Mouse (Mus musculus) ES-Bruce4 (cell line): ENCODE data around the gene Ccz1.

Experiments
- CTCF ChIP-seq: IDR thresholded peaks from one replicate; pipeline ENCODE4 v1.8.1; 2011; ENCODE audit warnings: low read depth, low read length
- EP300 ChIP-seq: IDR thresholded peaks from 2 replicates; pipeline ENCODE4 v1.6.1; 2011; ENCODE audit warnings: low read depth, low read length; ENCODE audit not compliant: insufficient read depth
- POLR2A ChIP-seq: IDR thresholded peaks from one replicate; pipeline ENCODE4 v1.8.1; 2011; ENCODE audit warnings: low read length; ENCODE audit not compliant: insufficient read depth

DNA sequence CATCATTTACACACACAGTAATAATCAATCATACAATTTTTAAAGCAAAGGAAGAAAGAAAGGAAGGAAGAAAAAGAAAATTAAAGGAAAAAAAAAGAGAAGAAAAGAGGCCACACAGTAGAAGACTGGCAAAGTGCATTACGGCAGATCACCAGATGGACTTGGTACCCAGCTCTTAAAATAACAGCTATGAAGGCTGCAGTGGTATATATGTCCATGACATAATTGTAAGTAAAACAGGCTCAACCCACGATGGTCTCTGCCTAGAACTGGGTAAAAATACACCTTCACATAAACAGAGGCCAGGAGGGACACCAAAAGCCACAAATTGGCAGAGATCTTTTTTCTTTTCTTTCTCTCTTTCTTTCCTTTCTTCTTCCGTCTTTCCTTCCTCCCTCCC lies 35.2 kb upstream of the Ccz1 start:
- no peak for TF ChIP-seq EP300
- TF ChIP-seq POLR2A = no peak
- TF ChIP-seq CTCF = no peak
